Mouse (Mus musculus) neural tube, embryonic 12.5 days (tissue): ENCODE results near the gene Fopnl. TPM values are rescaled to one million over a fixed set of nuclear protein-coding genes. Genes with fewer than 3 reads are reported as not detected.

Experiments
- ATAC-seq: fragments of 200-750 bp; cut with Nextera tagmentation; 2 replicates; pipeline ENCODE4 v1.8.0; 2017; ENCODE audit warnings: low read depth, mild to moderate bottlenecking, moderate TSS enrichment, moderate library complexity; ENCODE audit not compliant: low FRiP score
- H3K27ac ChIP-seq: fragments of 300-500 bp; sonication (generic); 2 replicates; pipeline ENCODE4 v1.5.1; 2016
- H3K27me3 ChIP-seq: fragments of 300-500 bp; sonication (generic); replicated peaks from 2 replicates; pipeline ENCODE4 v1.6.1; 2016; ENCODE audit warnings: mild to moderate bottlenecking
- H3K36me3 ChIP-seq: fragments of 300-500 bp; sonication (generic); 2 replicates; pipeline ENCODE4 v1.6.1; 2016; ENCODE audit warnings: mild to moderate bottlenecking
- H3K4me1 ChIP-seq: fragments of 300-500 bp; sonication (generic); 2 replicates; pipeline ENCODE4 v1.6.1; 2016
- H3K4me2 ChIP-seq: fragments of 300-500 bp; sonication (generic); replicated peaks from 2 replicates; pipeline ENCODE4 v1.6.1; 2016; ENCODE audit warnings: mild to moderate bottlenecking
- H3K4me3 ChIP-seq: fragments of 300-500 bp; sonication (generic); 2 replicates; pipeline ENCODE4 v1.5.1; 2016
- H3K9ac ChIP-seq: fragments of 300-500 bp; sonication (generic); 2 replicates; pipeline ENCODE4 v1.6.1; 2016; ENCODE audit warnings: mild to moderate bottlenecking
- H3K9me3 ChIP-seq: fragments of 300-500 bp; sonication (generic); 2 replicates; pipeline ENCODE4 v1.6.1; 2016; ENCODE audit warnings: mild to moderate bottlenecking
- WGBS: fragments of 180-500 bp; shearing (Covaris S2); methylation state at CpG from one replicate; pipeline ENCODE4 v1.1.7; 2016; 5-methylcytosine and 5-hydroxymethylcytosine counted together
- polyA plus RNA-seq: library from polyadenylated mRNA; unstranded; fragments of >200 nt; fragmentation: Nextera tagmentation; extraction: Ambion mirVana; gene quantifications from 2 replicates; pipeline ENCODE4 v1.2.1, GENCODE M21; 2016

The Fopnl gene
- polyA plus RNA-seq, 1 experiment from 2014 or later, result 168 TPM

DNA sequence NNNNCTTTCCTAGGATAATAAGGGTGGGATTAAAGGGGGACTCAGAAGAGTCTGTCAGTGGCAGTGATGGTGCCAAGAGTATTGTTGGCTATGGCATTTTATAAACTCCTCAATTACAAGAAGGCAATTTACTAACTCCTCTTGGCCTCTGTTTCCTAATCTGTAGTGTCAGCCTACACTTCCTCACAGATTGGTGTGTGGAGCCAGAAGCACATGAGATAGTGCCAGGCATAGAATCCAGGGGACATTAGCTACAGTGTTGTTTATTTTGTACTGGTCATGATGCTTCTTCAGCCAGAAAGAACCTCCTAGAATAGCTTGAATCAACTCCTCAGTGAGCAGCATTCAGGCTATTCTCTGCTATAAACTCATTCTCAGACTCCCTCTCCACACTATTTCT lies 34.4 kb upstream of the Fopnl start:
- H3K4me3 ChIP-seq, result no peak overlapping the region
- H3K27ac ChIP-seq, result no peak overlapping the region
- H3K9me3 ChIP-seq, result no peaks in the 10 kb centered on the region
- ATAC-seq, result no peak
- H3K27me3 ChIP-seq, result no peaks in the 10 kb centered on the region
- no peak overlapping the region for H3K4me2 ChIP-seq
- no peaks in the 10 kb centered on the region for H3K36me3 ChIP-seq
- H3K4me1 ChIP-seq, result no peaks in the 10 kb centered on the region
- no peak overlapping the region for H3K9ac ChIP-seq

- no peaks in the 10 kb centered on the region for H3K9me3 ChIP-seq
- H3K36me3 ChIP-seq, result no peaks in the 10 kb centered on the region
- no peaks in the 10 kb centered on the region for H3K4me1 ChIP-seq
- H3K4me2 ChIP-seq, result no peak overlapping the region
- WGBS, result 68% methylated on average over 3 of the region's 3 CpGs
- H3K27ac ChIP-seq, result no peak overlapping the region
- no peak for ATAC-seq
- no peak overlapping the region for H3K4me3 ChIP-seq
- H3K9ac ChIP-seq, result no peak overlapping the region
- no peaks in the 10 kb centered on the region for H3K27me3 ChIP-seq
Observed at GRCm38 (mm10) chr16:14344967-14345366, 27.8 kb upstream of the Fopnl start.

DNA sequence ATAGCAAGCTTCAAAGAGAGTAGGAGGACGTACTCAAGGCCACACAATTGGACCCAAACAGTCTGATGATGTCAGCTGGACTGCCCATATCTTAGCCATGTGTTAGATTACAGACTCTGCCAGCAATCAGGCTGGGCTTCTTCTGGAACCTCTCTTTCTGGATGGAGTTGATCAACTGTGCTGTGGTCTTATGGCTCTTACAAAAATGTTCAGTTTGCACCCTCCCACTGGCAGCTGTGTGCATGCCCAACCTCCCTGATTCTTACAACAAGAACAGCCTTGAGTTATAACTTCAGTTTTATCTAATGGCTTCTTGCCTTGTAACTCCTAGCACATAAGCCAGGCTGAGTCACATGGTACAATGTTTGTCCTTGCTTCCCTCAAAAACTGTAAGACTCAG lies 11.0 kb upstream of the Fopnl start:
- ATAC-seq, result no peak
- Histone ChIP-seq H3K27me3 (no peaks in the 10 kb centered on the region), H3K9ac (no peak overlapping the region), H3K27ac (no peak overlapping the region), H3K4me2 (no peak overlapping the region), H3K4me3 (no peak overlapping the region), H3K9me3 (no peaks in the 10 kb centered on the region), H3K4me1 (no peaks in the 10 kb centered on the region), H3K36me3 (no peaks in the 10 kb centered on the region)
- 56% methylated on average over 1 of the region's 1 CpGs for WGBS

DNA sequence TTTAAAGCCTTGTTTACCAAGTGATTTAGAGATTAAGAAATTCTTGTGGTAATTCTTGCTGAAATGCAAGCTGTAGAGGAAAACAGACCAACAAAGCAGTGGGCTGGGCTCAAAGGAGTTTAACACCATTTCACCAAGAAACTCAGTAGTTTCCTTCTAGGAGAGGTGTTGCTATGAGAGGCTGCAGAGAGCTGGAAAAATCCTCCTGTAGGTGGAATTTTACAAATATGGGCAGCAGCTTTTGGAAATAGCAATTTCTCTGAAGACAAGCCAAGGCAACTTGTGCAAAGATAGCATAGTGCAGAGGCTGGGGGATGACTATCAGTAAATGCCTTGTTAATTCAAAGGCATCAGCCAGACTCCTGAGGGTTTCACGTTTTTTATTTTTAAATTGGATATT lies 3.3 kb upstream of the Fopnl start:
- H3K27ac ChIP-seq, result no peak overlapping the region
- H3K4me3 ChIP-seq, result no peak overlapping the region
- no peaks in the 10 kb centered on the region for H3K36me3 ChIP-seq
- peaks cover 9% of the 10 kb centered on the region for H3K4me1 ChIP-seq
- ATAC-seq, result no peak
- H3K4me2 ChIP-seq, result no peak overlapping the region
- WGBS, result 51% methylated on average over 1 of the region's 1 CpGs
- no peak overlapping the region for H3K9ac ChIP-seq
- H3K9me3 ChIP-seq, result no peaks in the 10 kb centered on the region
- H3K27me3 ChIP-seq, result no peaks in the 10 kb centered on the region; the same call in 1 of the 2 replicates

DNA sequence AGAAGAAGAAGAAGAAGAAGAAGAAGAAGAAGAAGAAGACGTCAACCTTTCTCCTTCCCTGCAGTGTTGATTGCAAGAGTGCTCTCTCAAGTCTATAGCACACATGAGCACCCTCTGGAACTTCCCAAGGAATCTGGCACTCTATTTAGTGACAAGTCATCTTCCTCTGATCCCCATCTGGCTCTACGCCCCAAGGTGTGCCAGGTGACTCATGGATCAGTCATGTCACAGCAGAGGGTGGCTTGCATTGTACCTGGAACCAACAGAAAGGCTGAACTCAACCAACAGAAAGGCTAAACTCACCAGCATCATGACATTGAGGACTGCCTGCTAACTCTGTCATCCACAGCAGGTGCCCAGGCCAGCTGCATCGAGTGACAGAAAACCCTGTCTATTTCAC lies 2.5 kb upstream of the Fopnl start:
- Histone ChIP-seq H3K36me3 (no peaks in the 10 kb centered on the region), H3K4me3 (no peak overlapping the region), H3K4me1 (peaks cover 9% of the 10 kb centered on the region), H3K27ac (no peak overlapping the region), H3K9me3 (no peaks in the 10 kb centered on the region), H3K9ac (no peak overlapping the region), H3K4me2 (no peak overlapping the region), H3K27me3 (no peaks in the 10 kb centered on the region; the same call in 1 of the 2 replicates)
- WGBS, result 88% methylated on average over 3 of the region's 3 CpGs
- no peak for ATAC-seq

DNA sequence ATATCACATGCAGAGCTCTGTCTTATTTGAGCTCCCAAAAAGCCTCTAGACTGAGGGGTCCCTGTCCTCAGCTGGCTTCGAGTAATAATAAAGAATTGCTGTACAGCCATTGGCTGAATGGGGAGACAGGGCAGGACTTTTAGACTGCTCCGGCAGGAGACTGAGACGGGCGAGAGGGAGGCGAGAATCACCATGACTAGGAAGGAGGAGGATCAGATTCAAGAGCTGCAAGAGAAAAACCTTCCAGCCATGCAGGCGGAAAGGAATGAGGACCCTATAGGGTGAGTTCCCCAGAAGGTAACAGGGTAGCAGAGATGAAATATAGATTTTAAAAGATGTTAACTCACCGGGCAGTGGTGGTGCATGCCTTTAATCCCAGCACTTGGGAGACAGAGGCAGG lies 4.3 kb downstream of the Fopnl start:
- no peak for ATAC-seq
- 92% methylated on average over 7 of the region's 7 CpGs for WGBS
- peaks cover 42% of the 10 kb centered on the region for H3K36me3 ChIP-seq
- H3K27ac ChIP-seq, result no peak overlapping the region
- H3K4me3 ChIP-seq, result no peak overlapping the region
- peaks cover 9% of the 10 kb centered on the region for H3K4me1 ChIP-seq
- H3K4me2 ChIP-seq, result no peak overlapping the region
- H3K9ac ChIP-seq, result no peak overlapping the region
- no peaks in the 10 kb centered on the region for H3K9me3 ChIP-seq
- H3K27me3 ChIP-seq, result no peaks in the 10 kb centered on the region

DNA sequence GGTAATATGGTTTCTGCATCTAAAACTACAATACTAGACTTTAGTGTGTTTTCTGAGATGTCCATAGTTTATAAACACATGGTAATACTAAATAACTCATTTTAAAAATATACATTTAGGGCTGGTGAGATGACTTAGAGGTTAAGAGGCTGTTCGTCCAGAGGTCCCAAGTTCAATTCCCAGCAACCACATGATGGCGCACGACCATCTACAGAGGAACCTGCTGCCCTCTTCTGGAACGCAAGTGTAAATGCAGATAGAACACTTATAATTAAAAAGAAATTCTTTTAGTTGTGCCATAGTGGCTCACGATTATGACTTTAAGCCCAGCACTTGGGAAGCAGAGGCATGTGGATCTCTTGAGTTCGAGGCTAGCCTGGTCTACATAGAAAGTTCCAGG lies 5.8 kb downstream of the Fopnl start:
- no peak for ATAC-seq
- Histone ChIP-seq H3K4me3 (no peak overlapping the region), H3K9ac (no peak overlapping the region), H3K36me3 (peaks cover 51% of the 10 kb centered on the region), H3K27ac (no peak overlapping the region), H3K4me1 (peaks cover 8% of the 10 kb centered on the region), H3K4me2 (no peak overlapping the region), H3K27me3 (no peaks in the 10 kb centered on the region), H3K9me3 (no peaks in the 10 kb centered on the region)
- 58% methylated on average over 6 of the region's 6 CpGs for WGBS

DNA sequence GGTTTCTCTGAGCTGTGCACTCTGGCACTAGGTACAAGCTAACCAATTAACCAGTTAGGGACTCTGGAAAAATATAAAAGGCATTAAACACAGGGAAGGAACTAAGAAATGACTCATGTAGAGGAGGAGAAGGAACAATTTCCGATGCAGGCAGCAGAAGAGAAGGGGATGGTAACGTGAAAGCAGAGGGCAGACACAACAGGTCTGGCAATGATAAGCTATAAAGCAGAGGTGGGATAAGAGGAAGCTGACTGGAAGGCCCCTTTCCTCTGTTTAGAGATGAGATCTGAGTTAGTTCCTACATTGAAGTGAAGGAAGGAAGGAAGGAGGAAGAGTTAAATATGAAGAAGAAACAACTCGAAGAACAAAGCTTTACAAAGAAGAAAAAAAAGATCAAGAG lies 7.4 kb downstream of the Fopnl start:
- H3K9ac ChIP-seq, result no peak overlapping the region
- H3K4me1 ChIP-seq, result no peaks in the 10 kb centered on the region
- no peaks in the 10 kb centered on the region for H3K27me3 ChIP-seq
- WGBS, result 91% methylated on average over 3 of the region's 3 CpGs
- no peak overlapping the region for H3K4me2 ChIP-seq
- H3K4me3 ChIP-seq, result no peak overlapping the region
- ATAC-seq, result no peak
- no peaks in the 10 kb centered on the region for H3K9me3 ChIP-seq
- H3K36me3 ChIP-seq, result peaks cover 56% of the 10 kb centered on the region
- no peak overlapping the region for H3K27ac ChIP-seq

DNA sequence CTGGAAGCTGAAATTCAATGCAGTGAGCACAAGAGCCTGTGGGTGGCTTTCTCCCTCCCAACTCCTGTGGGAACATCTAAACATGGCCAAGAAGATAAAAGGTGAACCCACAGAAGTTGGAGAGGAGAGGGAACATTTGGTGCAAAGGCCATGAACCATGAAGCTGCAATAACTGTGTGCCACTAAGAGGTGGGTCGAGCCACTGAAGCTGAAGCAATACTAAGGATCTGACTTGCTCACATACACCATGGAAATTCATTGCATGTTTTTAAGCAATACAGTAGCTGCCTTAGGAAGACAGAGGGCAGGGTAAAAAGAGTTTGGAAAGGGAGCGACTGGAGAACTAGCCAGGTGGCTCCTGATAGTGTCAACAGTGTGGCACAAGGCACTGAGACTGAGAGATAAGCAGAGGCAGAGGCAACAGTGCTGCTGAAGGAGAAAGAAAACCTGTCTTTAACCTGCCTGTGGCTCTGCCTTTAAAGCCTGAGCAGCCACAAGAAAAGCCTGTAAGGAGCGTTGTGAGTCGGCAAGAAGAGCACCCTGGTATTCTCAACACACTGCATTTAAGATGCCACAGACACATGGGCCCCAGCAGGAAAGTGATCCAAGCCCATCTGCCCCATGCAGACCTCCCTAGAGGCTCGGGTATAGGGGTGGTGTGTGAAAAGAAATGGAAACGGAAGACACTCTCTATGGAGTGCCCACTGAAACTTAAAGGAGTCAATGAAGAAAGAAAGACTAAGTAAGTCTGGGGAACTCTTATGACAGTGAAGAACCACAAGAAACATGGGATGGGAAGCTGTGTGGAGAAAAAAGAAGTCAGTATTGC lies 8.7 kb downstream of the Fopnl start:
- Histone ChIP-seq H3K4me3 (no peak overlapping the region), H3K36me3 (peaks cover 63% of the 10 kb centered on the region), H3K27ac (no peak overlapping the region), H3K9ac (no peak overlapping the region), H3K27me3 (no peaks in the 10 kb centered on the region), H3K4me2 (no peak overlapping the region), H3K9me3 (no peaks in the 10 kb centered on the region), H3K4me1 (no peaks in the 10 kb centered on the region)
- no peak for ATAC-seq
- 87% methylated on average over 6 of the region's 6 CpGs for WGBS

- Histone ChIP-seq H3K4me2 (no peak overlapping the region), H3K9ac (no peak overlapping the region), H3K4me3 (no peak overlapping the region), H3K27me3 (no peaks in the 10 kb centered on the region), H3K4me1 (no peaks in the 10 kb centered on the region), H3K36me3 (peaks cover 57% of the 10 kb centered on the region), H3K9me3 (no peaks in the 10 kb centered on the region), H3K27ac (no peak overlapping the region)
- WGBS, result 95% methylated on average over 1 of the region's 1 CpGs
- ATAC-seq, result no peak
Observed at GRCm38 (mm10) chr16:14307373-14307772, 9.8 kb downstream of the Fopnl start.

DNA sequence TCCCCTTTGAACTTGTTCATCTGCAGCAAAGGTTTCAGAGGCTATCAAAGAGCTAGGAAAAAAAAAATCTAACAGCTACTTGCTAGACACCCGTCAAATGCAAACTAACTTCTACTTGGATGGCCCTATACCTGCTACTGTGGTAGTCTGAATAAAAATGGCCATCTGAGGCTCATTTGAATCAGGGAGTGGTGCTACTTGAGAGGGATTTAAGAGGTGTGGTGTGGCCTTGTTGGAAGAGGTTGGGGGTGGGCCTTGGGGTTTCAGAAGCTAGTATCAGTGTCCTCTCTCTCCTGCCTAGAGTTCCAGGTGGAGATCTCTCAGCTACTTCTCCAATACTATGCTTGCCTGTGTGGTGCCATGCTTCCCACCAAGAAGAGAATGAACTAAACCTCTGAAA lies 10.8 kb downstream of the Fopnl start:
- Histone ChIP-seq H3K4me3 (no peak overlapping the region), H3K9me3 (no peaks in the 10 kb centered on the region), H3K36me3 (peaks cover 56% of the 10 kb centered on the region), H3K4me2 (no peak overlapping the region), H3K27me3 (no peaks in the 10 kb centered on the region), H3K4me1 (no peaks in the 10 kb centered on the region), H3K9ac (no peak overlapping the region), H3K27ac (no peak overlapping the region)
- no peak for ATAC-seq
- WGBS, result 84% methylated on average over 1 of the region's 1 CpGs

DNA sequence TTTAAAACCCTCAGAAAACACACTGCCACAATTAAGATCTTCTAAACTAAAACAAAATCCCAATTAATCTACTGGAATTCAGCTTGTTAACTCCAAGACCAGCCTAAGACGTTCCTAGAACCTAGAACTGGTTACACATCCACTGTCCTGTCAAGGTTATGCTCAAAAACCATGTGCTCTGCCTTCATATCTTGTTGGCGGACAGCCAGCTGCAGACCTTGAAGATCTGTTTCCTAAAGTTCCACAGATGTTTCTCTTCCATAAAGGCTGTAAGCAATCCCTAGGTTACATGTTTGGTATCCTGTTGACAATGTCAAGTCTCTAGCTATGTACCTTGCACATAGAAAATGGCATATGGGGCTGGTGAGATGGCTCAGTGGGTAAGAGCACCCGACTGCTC lies 12.4 kb downstream of the Fopnl start:
- Histone ChIP-seq H3K36me3 (peaks cover 58% of the 10 kb centered on the region), H3K27ac (no peak overlapping the region), H3K9me3 (no peaks in the 10 kb centered on the region), H3K27me3 (no peaks in the 10 kb centered on the region), H3K4me1 (no peaks in the 10 kb centered on the region), H3K4me3 (no peak overlapping the region), H3K9ac (no peak overlapping the region), H3K4me2 (no peak overlapping the region)
- WGBS, result 98% methylated on average over 3 of the region's 3 CpGs
- no peak for ATAC-seq

DNA sequence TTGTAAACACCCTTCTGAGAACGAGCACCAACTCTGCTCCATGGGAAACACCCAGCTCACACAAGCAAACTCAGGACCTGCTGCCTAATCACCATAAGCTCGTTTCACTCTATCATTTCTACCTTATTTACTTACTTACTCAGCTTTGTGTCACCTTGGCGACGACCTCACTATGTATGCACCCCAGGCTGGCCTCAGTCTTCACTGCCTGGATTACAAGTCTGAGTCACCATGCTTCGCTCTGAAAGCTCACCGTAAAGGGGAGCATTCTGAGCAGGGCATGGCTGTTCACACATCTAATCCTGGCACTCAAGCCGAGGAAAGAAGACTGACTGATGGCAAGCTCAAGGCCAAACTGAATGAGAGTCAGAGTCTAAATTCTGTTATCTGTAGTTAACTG lies 13.5 kb downstream of the Fopnl start:
- H3K9ac ChIP-seq, result no peak overlapping the region
- no peak overlapping the region for H3K27ac ChIP-seq
- H3K4me1 ChIP-seq, result no peaks in the 10 kb centered on the region
- WGBS, result 87% methylated on average over 7 of the region's 7 CpGs
- no peak overlapping the region for H3K4me3 ChIP-seq
- H3K4me2 ChIP-seq, result no peak overlapping the region
- no peaks in the 10 kb centered on the region for H3K27me3 ChIP-seq
- H3K36me3 ChIP-seq, result peaks cover 67% of the 10 kb centered on the region
- no peaks in the 10 kb centered on the region for H3K9me3 ChIP-seq
- no peak for ATAC-seq
